Mouse (Mus musculus) liver, embryonic 14.5 days (tissue): ENCODE measurements at regions not wholly inside any gene's neighbourhood (a gene's known extent, or its start where the extent isn't known, plus 50 kb on each side); places are given as distances from the start of the nearest gene placed in this dataset.

Source experiments
- CTCF ChIP-seq: IDR thresholded peaks from 2 replicates; pipeline ENCODE4 v1.5.1; 2016; ENCODE audit warnings: antibody characterized with exemption, low read depth, control low read depth
- EP300 ChIP-seq: IDR thresholded peaks from 2 replicates; pipeline ENCODE4 v1.6.1; 2016; ENCODE audit warnings: antibody characterized with exemption, low read depth

- no peak for TF ChIP-seq CTCF
- TF ChIP-seq EP300, result no peak
Measured at GRCm38 (mm10) chr13:117425015-117425414, 177.1 kb upstream of the Hcn1 start.
